Mouse (Mus musculus): ENCODE data around the gene Cdadc1. TPM values are rescaled to one million over a fixed set of nuclear protein-coding genes. Genes with fewer than 3 reads are reported as not detected.

Cdadc1 gene
- polyA plus RNA-seq, 1 experiment: 29.8 TPM

GRCm38 (mm10) chr14:59633295-59633898, 35.6 kb upstream of the Cdadc1 start:
- TF ChIP-seq CTCF (IDR thresholded peaks at IDR 0.05; ENCODE audit: extremely low read depth, insufficient read depth, low read length) (no peak), POLR2A (IDR thresholded peaks at IDR 0.05; ENCODE audit: extremely low read depth, insufficient read depth, low read length) (no peak)
- no peak overlapping the region for H3K4me3 ChIP-seq (ENCODE audit: insufficient read depth, low read length)
- no peaks in the 10 kb centered on the region for H3K4me1 ChIP-seq (ENCODE audit: control insufficient read depth, insufficient read depth, low read length)
- no peak overlapping the region for H3K27ac ChIP-seq (ENCODE audit: insufficient read depth, low read length)

GRCm38 (mm10) chr14:59632067-59632466, 34.3 kb upstream of the Cdadc1 start:
- Histone ChIP-seq H3K4me3 (ENCODE audit: insufficient read depth, low read length) (no peak overlapping the region), H3K4me1 (ENCODE audit: control insufficient read depth, insufficient read depth, low read length) (no peaks in the 10 kb centered on the region), H3K27ac (ENCODE audit: insufficient read depth, low read length) (no peak overlapping the region)
- TF ChIP-seq CTCF (IDR thresholded peaks at IDR 0.05; ENCODE audit: extremely low read depth, insufficient read depth, low read length): no peak
- no peak for TF ChIP-seq POLR2A (IDR thresholded peaks at IDR 0.05; ENCODE audit: extremely low read depth, insufficient read depth, low read length)

- Histone ChIP-seq H3K4me1 (ENCODE audit: control insufficient read depth, insufficient read depth, low read length) (no peaks in the 10 kb centered on the region), H3K27ac (ENCODE audit: insufficient read depth, low read length) (no peak overlapping the region), H3K4me3 (ENCODE audit: insufficient read depth, low read length) (no peak overlapping the region)
- TF ChIP-seq CTCF (IDR thresholded peaks at IDR 0.05; ENCODE audit: extremely low read depth, insufficient read depth, low read length) (no peak), POLR2A (IDR thresholded peaks at IDR 0.05; ENCODE audit: extremely low read depth, insufficient read depth, low read length) (no peak)
Measured at GRCm38 (mm10) chr14:59630096-59630495, 32.3 kb upstream of the Cdadc1 start.

GRCm38 (mm10) chr14:59629308-59629707, 31.5 kb upstream of the Cdadc1 start:
- Histone ChIP-seq H3K4me3 (ENCODE audit: insufficient read depth, low read length) (no peak overlapping the region), H3K27ac (ENCODE audit: insufficient read depth, low read length) (no peak overlapping the region), H3K4me1 (ENCODE audit: control insufficient read depth, insufficient read depth, low read length) (no peaks in the 10 kb centered on the region)
- TF ChIP-seq POLR2A (IDR thresholded peaks at IDR 0.05; ENCODE audit: extremely low read depth, insufficient read depth, low read length) (no peak), CTCF (IDR thresholded peaks at IDR 0.05; ENCODE audit: extremely low read depth, insufficient read depth, low read length) (no peak)

- H3K27ac ChIP-seq (ENCODE audit: insufficient read depth, low read length): no peak overlapping the region
- TF ChIP-seq CTCF (IDR thresholded peaks at IDR 0.05; ENCODE audit: extremely low read depth, insufficient read depth, low read length) (no peak), POLR2A (IDR thresholded peaks at IDR 0.05; ENCODE audit: extremely low read depth, insufficient read depth, low read length) (no peak)
- H3K4me1 ChIP-seq (ENCODE audit: control insufficient read depth, insufficient read depth, low read length): no peaks in the 10 kb centered on the region
- H3K4me3 ChIP-seq (ENCODE audit: insufficient read depth, low read length): no peak overlapping the region
Measured at GRCm38 (mm10) chr14:59627823-59628222, 30.1 kb upstream of the Cdadc1 start.

GRCm38 (mm10) chr14:59627142-59627680, 29.5 kb upstream of the Cdadc1 start:
- H3K4me3 ChIP-seq (ENCODE audit: insufficient read depth, low read length): no peak overlapping the region; the same call in 1 of the 2 replicates
- H3K4me1 ChIP-seq (ENCODE audit: control insufficient read depth, insufficient read depth, low read length): no peaks in the 10 kb centered on the region
- no peak overlapping the region for H3K27ac ChIP-seq (ENCODE audit: insufficient read depth, low read length)
- TF ChIP-seq POLR2A (IDR thresholded peaks at IDR 0.05; ENCODE audit: extremely low read depth, insufficient read depth, low read length) (no peak), CTCF (IDR thresholded peaks at IDR 0.05; ENCODE audit: extremely low read depth, insufficient read depth, low read length) (no peak)

GRCm38 (mm10) chr14:59626711-59627110, 29.0 kb upstream of the Cdadc1 start:
- no peak overlapping the region for H3K27ac ChIP-seq (ENCODE audit: insufficient read depth, low read length)
- H3K4me1 ChIP-seq (ENCODE audit: control insufficient read depth, insufficient read depth, low read length): no peaks in the 10 kb centered on the region
- H3K4me3 ChIP-seq (ENCODE audit: insufficient read depth, low read length): peak overlapping the region; percentile 40; the same call in 1 of the 2 replicates
- TF ChIP-seq CTCF (IDR thresholded peaks at IDR 0.05; ENCODE audit: extremely low read depth, insufficient read depth, low read length) (no peak), POLR2A (IDR thresholded peaks at IDR 0.05; ENCODE audit: extremely low read depth, insufficient read depth, low read length) (no peak)

GRCm38 (mm10) chr14:59625806-59626364, 28.1 kb upstream of the Cdadc1 start:
- Histone ChIP-seq H3K4me1 (ENCODE audit: control insufficient read depth, insufficient read depth, low read length) (no peaks in the 10 kb centered on the region), H3K27ac (ENCODE audit: insufficient read depth, low read length) (no peak overlapping the region), H3K4me3 (ENCODE audit: insufficient read depth, low read length) (peak overlapping the region; percentile 40)
- TF ChIP-seq CTCF (IDR thresholded peaks at IDR 0.05; ENCODE audit: extremely low read depth, insufficient read depth, low read length): no peak
- no peak for TF ChIP-seq POLR2A (IDR thresholded peaks at IDR 0.05; ENCODE audit: extremely low read depth, insufficient read depth, low read length)

GRCm38 (mm10) chr14:59625158-59625805, 27.5 kb upstream of the Cdadc1 start, which contains the start of gene Shisa2:
Shisa2 (plus strand) TSS chr14:59625308.
- peak; percentile 26; the same call in 1 of the 2 replicates for TF ChIP-seq CTCF (IDR thresholded peaks at IDR 0.05; ENCODE audit: extremely low read depth, insufficient read depth, low read length)
- TF ChIP-seq POLR2A (IDR thresholded peaks at IDR 0.05; ENCODE audit: extremely low read depth, insufficient read depth, low read length): peak; percentile 41; the same call in 1 of the 2 replicates
- H3K27ac ChIP-seq (ENCODE audit: insufficient read depth, low read length): no peak within 1 kb of the TSS
- H3K4me1 ChIP-seq (ENCODE audit: control insufficient read depth, insufficient read depth, low read length): no peaks in the 10 kb centered on the region
- H3K4me3 ChIP-seq (ENCODE audit: insufficient read depth, low read length): peak within 1 kb of the TSS; percentile 40
